Mouse (Mus musculus) T-helper 1 cell (primary cell): ENCODE results near the gene Olfr119.
"Not testable (repeated sequence)": the region's sequence is repeated elsewhere in the genome, so short reads cannot be mapped to it uniquely, and the experiment has no call there.

Experiments used
- in situ Hi-C: fragments of 300-600 bp; cut with MboI, MseI; formaldehyde crosslinking; loops from one replicate; pipeline ENCODE4 v1.15.1; 2025; ENCODE audit warnings: high pct_unique_total_duplicates

Olfr119 gene

DNA sequence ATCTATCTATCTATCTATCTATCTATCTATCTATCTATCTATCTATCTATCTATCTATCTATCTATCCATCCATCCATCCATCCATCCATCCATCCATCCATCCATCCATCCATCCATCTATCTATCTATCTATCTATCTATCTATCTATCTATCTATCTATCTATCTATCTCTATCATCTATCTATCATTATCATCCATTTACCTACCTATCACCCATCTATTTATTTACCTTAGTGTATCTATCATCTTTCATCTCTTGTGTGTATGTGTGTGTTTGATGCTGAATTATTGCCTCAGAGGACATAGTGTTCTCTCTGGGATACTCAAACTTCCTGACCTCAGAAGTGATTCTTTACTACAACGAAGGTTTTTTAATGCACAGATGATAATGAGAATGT is at the start of gene Olfr119:
Gene Olfr119 (plus strand): TSS at position 301 of the 400 bp plus-strand sequence.
- in situ Hi-C loops, result not testable (repeated sequence)

GRCm38 (mm10) chr17:37663682-37664081 is 32.7 kb upstream of the Olfr119 start, which contains the start of gene Olfr117:
Gene Olfr117, minus strand, starts transcription at chr17:37663782.
- in situ Hi-C loops, result no loop called here

DNA sequence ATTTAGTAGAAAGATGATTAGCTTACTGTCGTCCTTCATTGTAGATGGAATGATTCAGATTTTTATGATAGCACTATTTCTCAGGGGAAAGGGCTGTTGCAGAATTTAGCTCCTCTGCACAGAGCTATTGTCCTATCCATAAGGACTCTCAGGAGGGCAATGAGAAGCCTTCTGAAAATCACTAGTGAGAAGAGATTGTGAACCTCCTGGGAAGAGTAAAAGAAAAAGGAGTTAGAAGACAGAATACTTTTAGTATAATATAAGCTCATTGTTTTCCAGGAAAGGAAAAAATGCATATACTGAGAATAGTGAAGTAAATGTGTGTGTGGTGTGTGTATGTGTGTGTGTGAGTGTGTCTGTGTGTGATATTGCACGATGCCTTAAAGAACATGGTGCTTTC is 29.7 kb upstream of the Olfr119 start, which contains the start of gene Olfr118:
Gene Olfr118 (plus strand): TSS at position 301 of the 400 bp plus-strand sequence.
- in situ Hi-C loops, result no loop called here

DNA sequence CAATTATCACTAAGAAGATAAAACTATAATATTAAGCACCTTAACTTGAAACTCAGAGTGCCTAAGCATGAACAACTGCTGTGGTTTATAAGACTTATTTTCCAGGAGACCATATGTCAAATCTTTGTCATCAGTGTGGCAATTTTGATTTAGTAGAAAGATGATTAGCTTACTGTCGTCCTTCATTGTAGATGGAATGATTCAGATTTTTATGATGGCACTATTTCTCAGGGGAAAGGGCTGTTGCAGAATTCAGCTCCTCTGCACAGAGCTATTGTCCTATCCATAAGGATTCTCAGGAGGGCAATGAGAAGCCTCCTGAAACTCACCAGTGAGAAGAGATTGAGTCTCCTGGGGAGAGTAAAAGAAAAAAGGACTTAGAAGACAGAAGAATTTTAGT is 25.1 kb downstream of the Olfr119 start, which contains the start of gene Olfr120:
Gene Olfr120 (plus strand): TSS at position 301 of the 400 bp plus-strand sequence.
- in situ Hi-C loops, result no loop called here

DNA sequence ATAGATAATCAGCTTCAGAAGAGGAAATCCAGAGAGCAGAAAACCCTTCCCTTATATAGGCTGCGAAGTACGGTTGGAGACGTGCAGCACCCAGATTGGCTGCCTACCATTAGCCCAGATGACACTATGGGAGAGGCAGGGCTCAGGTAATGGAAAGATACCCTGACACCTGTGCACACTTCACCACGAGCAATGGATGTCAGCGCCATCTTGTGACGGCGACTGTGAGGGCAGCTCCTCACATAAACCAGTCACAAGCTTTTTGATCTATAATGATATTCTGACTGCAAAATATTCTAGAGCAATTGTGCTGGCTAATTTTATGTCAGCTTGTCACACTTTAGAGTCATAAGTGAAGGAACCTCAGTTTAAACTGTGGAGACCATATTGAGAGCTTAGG is 41.7 kb downstream of the Olfr119 start:
- in situ Hi-C loops, result no loop called here
